Mouse (Mus musculus) erythroid progenitor cell, adult 5-6 weeks (primary cell): Measurements from ENCODE around the gene Grcc10. TPM values are rescaled to one million over a fixed set of nuclear protein-coding genes. Genes with fewer than 3 reads are reported as not detected.
A peak's percentile ranks its signal among the peaks of the same experiment; 100 is the strongest.

Experiments used
- ATAC-seq: replicated peaks from 2 replicates; pipeline ENCODE4 v1.8.0; 2016; ENCODE audit warnings: moderate number of reproducible peaks, mild to moderate bottlenecking, moderate TSS enrichment, inconsistent platforms; ENCODE audit not compliant: poor library complexity, low FRiP score, severe bottlenecking
- total RNA-seq, 2 experiments: library from RNA; stranded (forward) in 1 of 2; stranded (reverse) in 1 of 2; fragments of 150-400 nt in 1 of 2; fragments of 186-747, 209-891 nt in 1 of 2; gene quantifications; 2 replicates each; pipeline versions ENCODE4 v1.2.3 to v1.2.4; 2015 to 2017; ENCODE audit warnings: low replicate concordance in 2 of 2

The Grcc10 gene
- total RNA-seq, 2 experiments from 2014 or later, result 23.3 to 26.0 TPM

GRCm38 (mm10) chr6:124757909-124758848 is 17.0 kb upstream of the Grcc10 start:
- no peak for ATAC-seq

- no peak for ATAC-seq
Measured at GRCm38 (mm10) chr6:124757351-124757880, 16.2 kb upstream of the Grcc10 start.

DNA sequence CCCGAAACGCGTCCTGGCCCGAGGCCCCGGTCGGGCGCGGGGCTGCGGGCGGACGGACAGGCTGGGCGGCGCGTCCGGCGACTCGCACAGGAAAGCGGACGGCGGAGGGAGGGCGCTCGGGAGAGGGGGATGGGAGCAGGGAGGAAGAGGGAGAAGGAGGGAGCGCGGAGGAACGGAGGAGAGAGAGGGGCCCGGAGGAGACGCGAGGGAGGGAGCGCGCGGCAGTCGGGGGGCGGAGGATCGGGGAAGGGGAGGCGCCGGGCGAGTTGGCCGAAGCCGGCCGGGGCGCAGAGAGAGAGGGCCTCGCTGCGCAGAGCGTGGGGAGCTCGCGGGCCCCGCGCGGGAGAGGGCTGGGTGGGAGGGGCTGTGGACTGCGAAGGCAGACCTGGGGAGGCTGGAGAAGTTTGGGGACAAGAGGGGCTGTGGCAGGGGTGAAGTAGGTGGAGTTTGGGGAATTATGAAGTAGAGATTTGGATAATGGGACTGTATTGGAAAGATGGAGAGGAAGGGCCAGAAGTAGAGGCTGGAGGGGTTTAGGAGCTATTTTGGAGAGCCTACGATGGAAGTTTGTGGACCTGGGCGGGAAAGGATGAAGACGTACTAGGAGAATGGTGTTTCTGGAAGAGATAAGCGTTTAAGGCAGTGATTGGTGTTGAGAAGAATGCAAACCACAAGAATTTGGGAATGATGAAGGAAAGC is 15.6 kb upstream of the Grcc10 start:
- ATAC-seq, result no peak

DNA sequence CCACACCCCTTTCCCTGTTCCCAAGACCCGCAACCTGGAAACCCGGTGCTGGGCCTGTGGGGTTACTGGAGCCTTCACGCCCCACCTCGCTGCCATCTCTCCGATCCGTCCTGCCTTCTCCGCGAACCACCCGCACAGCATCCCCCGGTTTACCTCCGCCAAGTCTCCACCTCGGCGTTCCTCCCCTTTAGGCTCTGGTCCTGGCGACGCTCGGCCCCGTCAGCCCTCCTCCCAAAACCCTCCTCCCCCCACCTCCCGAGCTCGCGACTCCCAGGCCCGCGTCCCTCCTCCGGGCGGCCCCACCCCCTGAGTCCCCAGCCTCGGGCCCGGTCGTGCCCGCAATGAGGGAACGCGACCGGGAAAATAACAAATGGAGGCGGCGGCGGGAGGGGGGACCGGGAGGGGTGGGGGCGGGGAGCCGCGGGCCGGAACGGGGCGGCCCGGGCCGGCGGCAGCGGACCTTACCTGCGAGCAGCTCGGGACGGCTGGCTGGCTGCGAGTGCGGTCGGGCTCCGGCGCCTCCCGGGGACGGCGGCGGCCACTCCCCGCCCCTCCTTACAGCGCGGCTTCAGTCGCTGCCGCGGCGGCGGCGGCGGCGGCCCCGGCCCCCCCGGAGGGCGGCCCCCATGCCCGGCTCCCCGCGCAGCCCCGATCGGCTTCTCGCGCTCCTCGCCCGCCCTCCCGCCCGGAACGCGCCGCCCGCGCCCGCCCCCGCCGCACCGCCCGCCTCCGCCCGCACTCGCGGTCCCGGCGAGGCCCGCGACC is 14.8 kb upstream of the Grcc10 start, which contains the start of the genes Gm45234 and Atn1:
Gene Gm45234 (minus strand): TSS at position 191 of the 765 bp plus-strand sequence.
Gene Atn1 (minus strand): TSS at position 694 of the 765 bp plus-strand sequence.
- ATAC-seq, result no peak

GRCm38 (mm10) chr6:124755306-124755705 is 14.1 kb upstream of the Grcc10 start:
- ATAC-seq, result no peak

DNA sequence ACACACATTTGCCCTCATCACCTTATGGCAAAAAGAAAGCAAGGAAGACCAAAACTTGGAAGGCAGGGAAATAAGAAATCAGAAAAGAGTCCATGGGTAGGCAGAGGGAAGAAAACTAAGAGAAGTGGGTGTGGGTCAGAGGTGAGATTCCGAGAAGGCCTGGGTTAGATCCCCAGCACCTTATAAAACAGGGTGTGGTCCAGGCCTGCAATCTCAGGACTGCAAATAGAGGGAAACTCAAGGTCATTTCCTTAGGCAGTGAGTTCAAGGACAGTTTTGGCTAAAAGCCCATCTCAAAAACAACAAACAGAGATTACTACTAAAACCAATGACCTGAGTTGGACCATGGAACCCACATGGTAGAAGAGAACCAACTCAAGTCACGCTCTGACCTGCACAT is 12.7 kb upstream of the Grcc10 start:
- no peak for ATAC-seq

GRCm38 (mm10) chr6:124750405-124750804 is 9.2 kb upstream of the Grcc10 start:
- ATAC-seq, result no peak

GRCm38 (mm10) chr6:124746654-124747632 is 5.8 kb upstream of the Grcc10 start:
- no peak for ATAC-seq

GRCm38 (mm10) chr6:124746296-124746605 is 5.1 kb upstream of the Grcc10 start:
- no peak for ATAC-seq

DNA sequence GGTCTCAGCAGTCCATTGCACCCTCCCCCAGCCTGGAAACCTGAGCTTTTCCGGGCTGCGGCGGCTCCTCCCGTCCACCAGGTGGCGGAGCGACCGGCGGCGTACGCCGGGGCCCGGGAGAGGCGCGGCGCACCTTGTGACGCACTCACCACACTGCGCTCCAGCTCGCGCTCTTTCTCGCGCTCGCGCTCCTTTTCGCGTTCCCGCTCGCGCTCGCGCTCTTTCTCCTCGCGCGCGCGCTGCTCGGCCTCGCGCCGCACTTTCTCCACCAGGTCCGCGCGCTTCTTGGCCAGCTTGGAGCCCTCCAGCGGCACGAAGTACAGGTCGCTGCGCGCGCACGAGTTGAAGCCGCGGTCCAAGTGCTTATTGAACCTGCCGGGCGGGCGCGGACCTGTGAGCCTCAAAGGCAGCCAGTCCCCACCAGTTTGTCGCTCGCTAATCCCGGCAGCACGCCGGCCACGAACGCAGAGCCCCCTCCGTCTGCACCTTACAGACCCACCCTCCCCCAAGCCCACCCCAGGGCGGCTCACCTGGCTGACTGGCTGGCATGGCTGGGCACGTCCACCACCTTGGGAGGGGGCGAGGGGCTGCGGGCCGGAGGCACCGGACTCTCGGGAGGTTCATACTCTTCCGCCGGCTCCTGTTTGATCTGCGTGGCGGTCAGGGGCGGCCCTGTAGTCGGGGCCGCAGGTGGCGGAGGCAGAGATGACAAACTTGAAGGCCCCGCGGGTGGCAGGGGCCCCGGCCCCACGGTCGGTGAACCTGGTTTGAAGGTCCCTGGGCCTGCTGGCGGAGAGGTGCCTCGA is 4.5 kb upstream of the Grcc10 start:
- ATAC-seq, result peak; percentile 79

DNA sequence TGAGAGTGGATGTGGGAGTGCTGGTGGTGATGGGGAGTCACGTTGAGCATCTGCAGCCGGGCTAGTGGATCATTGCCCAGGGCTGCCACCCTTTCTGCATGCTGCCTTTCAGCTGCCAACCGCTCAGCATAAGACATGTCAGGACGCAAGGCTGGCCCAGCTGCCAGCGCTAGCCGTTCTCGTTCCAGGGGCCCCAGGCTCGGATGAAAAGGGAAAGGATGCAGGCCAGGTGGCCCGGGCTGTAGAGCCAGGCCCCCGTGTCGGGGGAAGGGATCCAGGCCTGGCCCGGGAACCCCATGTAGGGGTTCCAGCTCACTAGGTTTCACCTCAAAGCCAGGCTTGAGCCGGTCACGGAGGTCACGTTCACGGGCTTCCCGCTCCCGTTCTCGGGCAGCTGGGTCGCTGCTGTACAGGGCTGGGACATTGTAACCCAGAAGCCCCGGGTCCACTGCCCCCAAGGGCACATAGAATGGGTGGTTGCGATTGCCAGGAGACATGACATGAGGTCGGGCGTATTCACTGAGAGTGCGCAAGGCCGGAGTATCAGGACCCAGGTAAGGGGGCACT is 3.7 kb upstream of the Grcc10 start:
- no peak for ATAC-seq

DNA sequence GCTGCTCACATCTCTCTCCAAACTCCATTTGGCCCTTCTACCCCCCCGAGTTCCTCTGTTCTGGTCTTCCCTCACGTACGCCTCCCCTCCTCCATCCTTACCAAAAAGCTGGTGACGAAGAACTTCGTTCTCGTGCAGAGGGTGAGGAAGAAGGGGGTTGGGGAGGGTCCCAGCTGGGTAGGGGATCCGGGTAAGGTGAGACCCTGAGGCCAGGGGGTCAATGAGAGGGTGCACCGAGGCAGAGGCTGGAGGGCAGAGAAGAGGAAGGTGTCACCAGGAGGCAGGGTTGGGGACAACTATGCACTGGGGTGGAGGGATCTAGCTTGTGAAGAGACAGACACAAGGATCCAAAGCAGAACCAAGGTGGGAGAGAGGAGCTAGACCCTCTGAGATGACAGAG is 2.5 kb upstream of the Grcc10 start:
- no peak for ATAC-seq

- no peak for ATAC-seq
Measured at GRCm38 (mm10) chr6:124742839-124743514, 1.8 kb upstream of the Grcc10 start.

DNA sequence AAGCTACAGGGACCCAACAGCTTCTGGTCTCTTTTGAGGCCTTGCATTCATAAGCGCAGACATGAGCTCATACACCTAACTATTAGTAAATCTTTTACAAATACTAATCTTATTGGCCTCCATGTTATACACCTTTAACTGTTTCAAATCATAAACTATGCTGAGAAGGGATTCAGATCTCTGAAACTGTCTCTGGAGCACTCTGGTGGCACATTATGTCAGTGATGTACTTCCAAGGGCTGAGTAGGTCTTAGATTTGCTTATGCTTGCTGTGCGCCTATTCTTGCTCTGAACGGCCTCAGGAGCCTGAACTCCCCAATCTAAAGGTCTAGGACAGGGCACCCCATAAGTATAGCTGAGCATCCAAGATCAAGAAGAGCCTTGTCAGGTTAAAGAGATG is 668 bp upstream of the Grcc10 start:
- no peak for ATAC-seq

- peak; percentile 44 for ATAC-seq
Measured at GRCm38 (mm10) chr6:124740211-124740887, 825 bp downstream of the Grcc10 start.

DNA sequence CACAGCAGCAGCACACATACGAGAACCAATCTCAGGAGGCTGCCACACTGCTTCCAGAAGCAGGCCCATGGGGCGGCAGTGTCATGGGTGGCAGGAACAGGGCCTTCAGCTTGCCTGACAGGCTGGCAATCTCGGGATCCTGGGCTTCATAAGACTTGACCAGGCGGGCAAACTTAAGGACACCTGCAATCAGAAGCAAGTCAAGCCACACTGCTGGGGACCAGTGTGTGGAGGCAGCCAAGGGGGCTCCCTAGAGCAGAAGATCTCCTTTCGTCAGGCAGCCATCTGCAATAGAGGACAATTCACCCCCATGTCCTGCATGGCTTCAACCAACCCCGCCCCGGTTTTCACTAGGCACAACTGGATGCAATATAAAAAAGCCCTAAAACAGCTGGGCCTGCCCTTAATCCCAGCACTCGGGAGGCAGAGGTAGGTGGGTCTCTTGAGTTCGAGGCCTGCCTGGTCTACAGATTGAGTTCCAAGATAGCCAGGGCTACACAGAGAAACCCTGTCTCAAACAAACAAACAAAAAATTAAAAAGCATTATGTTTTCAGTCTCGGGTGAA is 1.9 kb downstream of the Grcc10 start:
- ATAC-seq, result no peak
